Mouse (Mus musculus): ENCODE measurements at regions not wholly inside any gene's neighbourhood (a gene's known extent, or its start where the extent isn't known, plus 50 kb on each side); places are given as distances from the start of the nearest gene placed in this dataset.
A peak's percentile ranks its signal among the peaks of the same experiment; 100 is the strongest.

DNA sequence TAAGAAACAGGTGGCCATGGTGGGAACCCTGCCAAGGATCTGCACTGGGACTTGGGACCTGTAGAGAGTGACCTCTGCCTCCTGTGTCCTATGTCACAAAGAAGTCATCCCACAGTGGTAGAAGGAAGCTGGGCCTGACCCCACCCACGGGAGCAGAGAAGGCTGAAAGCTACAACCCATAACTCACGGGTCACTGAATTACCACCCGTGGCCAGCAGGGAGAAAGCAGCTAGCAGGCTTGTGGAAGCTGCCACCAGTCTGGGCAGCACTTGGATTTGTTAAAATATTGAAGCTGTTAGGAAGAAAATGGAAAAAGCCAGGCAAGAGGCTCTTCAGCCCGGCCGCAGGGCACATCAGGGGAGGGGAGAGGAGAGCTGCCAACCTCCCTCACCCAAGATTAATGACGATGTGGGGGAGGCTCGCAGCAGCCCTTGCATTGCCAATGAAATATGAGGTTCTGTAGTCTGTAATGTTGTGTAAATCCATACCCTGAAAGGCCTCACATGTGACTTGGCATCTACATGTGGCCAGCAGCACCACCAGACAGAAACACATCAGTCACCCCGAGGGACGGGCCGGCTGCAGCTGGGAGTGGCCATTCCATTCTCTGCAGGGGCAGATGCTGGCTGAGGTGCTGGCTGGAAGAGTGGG is 94.5 kb downstream of the Olfm1 start:
- DNase-seq (ENCODE audit: low spot score) = no peak

DNA sequence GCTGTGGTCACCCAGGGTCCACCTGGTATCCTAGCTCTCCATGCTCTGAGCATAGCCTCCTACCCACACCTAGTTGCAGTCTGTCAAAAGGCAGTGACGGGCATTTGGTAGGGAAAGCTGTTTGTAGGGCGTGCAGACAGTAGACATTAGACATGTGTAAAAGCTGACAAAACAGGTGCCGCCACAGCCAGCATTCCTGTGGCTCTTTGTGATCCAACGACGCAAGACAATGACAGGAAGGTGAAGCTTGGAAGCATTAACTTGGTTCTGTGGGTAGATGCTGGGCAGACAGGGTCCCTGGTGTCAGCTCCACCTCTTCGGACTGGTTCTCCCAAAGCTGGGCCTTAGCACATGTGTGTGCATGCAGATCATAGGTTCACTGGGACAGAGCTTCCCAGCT is 96.5 kb downstream of the Olfm1 start:
- DNase-seq (ENCODE audit: low spot score) = no peak

DNA sequence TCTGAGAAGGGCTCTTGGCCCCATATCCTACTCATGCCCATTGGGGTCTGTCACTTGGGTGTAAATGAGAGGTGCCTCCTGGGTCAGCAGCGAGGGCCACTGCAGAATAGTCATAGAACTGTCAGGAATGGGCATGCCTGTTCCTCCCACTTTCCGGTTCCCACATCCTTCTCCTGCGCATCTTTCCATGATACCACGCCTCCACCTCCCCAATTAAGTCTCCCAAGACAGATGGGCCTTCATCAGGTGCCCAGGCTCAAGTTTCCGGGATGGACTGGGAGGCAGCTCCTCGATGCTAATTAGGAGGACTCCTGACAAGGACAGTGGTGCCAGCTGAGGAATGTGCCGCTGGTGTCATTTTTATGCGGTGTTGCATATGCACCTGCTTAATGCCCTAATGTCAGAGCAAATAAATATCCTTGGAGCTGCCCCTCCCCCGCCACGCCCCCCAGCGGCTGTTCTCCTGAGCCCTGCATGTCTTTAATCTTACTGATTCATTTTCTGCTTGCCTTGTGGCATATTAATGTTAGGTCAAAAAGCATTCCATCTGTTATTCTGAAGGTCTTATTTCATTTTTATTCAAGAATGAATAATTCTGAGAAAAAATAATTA is 97.2 kb downstream of the Olfm1 start:
- DNase-seq (ENCODE audit: low spot score) = no peak

DNA sequence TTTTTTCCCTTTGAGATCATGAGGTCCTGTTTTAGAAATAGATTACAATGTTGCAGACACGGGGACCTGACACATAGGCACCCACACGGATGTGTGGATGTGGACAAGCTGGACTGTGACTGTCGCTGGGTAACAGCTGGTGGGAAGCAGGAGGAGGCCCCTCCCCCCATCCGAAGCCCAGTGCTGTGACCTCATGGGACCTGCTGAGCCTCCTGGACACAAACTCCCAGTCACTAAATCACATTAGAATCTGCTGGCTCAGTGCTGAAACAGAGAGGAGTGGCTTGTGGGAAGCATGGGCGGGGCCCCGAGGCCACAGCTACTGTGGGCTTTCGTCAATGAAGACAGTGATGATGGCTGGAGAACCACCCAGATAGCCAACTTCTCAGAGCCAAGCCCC is 101.7 kb downstream of the Olfm1 start:
- peak; percentile 62 for DNase-seq (ENCODE audit: low spot score)

DNA sequence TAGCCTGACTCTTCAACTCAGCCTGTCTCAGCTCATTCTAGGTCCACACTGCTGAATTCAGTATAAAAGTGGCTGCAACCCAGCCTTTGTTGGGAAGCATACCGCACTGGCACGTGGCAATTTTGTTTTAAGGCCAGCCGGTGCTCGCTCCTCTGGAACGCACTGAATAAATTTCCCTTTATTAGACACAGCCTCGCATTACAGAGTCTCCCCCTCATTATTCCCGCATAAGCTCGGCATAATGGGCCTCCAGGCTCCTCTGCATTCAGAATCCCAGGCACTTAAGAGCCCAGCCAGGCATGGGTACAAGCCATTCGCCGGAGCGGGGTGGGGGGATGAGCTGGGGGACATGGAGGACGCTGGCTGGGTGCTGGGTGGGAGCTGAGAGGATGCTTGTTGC is 103.4 kb downstream of the Olfm1 start:
- peak; percentile 18 for DNase-seq (ENCODE audit: low spot score)

DNA sequence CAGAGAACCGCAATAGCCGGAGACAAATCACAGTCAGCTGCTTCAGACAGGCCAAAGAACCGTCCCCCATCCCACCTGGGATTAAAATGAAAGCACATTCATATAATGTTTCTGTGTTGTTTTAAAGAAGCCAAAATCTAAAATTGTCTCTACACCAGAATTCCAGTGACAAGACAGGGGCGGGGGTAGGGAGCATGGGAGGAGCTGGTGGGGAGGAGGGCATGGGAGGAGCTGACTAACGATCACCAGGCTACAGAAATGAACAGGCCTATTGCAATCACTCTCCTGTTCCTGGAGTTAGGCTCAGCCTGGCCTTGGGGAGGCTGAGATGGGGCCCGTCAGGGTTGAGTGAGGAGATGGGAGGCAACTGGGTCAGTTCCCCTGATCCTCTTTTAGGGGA is 105.9 kb downstream of the Olfm1 start:
- no peak for DNase-seq (ENCODE audit: low spot score)

DNA sequence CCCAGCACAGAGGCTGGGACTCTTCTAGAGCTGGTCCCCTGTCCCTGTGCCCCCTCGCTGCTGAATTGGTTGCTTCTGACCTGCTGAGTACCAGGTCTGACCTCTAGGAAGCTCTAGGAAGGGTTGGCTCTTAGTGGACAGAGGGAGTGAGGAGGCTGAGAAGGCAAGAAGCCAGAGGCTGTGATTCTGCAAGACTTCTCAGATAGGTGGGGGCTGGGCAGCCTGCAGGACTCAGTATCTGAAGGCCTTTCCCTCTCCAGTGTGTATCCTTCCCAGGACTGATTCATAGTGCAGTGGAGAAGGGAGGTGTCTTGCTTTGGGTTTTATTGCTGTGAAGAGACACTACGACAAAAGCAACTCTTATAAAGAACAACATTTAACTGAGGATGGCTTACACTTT is 106.6 kb downstream of the Olfm1 start:
- no peak for DNase-seq (ENCODE audit: low spot score)

DNA sequence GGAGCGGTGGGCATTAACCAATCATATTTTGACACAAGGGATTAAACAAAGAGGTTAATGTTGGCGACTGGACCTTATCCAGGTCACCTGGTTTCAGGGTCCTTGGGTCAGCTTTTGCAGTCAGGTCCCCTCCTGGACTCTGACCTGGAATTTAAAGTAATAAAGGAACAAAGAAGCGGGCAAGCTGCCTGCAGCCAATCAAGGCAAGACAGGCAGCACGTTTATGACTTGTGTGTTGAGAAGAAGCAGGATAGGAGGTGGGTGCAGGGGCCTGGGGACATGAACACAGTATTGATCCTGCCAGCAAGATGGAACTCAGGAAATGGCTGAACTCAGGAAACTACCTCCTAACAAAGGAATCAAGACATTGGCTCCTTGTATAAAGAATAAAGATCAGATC is 108.5 kb downstream of the Olfm1 start:
- DNase-seq (ENCODE audit: low spot score) = no peak

DNA sequence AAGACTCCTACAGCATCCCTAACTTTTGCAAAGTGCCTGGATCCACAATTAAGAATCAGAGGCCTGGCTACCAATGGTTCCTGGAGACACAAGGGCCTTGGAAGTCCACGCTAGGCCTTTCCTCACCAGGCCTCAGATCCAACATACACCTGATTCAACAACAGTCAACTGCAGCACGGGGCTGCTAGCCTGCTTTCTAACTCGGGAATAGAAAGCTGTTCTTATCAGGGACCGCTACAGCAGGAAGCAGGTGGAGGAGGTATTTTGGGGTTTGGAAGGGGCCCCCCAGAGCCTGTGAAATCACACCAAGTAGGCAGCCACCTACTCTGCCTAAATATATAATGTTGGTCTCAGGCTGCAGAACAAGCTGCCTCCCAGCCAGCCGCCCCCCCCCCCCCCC is 111.1 kb downstream of the Olfm1 start:
- DNase-seq (ENCODE audit: low spot score) = no peak

DNA sequence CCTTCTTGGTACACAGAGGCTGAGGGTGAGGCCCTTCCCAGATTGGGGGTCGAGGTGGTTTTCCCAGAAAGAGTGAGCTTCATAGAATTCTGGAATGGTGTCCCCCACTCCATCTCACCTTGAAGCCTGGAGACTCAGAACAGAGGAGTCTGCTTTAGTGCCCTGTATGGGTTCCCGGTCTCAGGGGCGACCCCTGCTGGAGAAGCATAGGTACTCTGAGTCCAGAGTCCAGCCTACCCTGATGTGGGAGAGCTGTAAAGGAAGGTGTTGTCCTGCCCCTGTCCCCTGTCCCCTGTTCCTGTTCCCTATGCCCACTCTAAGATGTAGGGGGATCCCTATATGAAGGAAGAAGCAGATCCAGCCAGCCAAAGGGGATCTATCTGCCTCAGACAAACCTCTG is 111.9 kb downstream of the Olfm1 start:
- DNase-seq (ENCODE audit: low spot score) = peak; percentile 65

DNA sequence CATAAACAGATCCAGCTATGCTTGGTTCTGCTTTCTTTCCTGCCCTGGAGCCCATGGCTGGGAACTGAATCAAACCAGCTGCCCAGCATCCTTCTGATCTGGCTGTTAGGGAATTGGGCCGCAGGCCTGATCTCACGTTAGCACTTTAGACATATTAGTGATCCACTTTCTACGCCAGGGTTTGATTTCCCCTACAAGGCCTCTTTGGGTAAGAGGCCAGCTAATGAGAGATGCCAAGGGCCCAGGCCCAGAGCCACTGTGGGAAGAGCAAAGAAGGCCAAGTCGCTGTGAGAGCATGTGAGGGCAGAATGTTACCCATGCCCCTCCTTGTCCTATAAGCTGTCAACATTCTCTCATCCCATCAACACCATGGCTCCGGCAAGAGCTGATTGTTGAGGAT is 116.3 kb downstream of the Olfm1 start:
- no peak for DNase-seq (ENCODE audit: low spot score)

DNA sequence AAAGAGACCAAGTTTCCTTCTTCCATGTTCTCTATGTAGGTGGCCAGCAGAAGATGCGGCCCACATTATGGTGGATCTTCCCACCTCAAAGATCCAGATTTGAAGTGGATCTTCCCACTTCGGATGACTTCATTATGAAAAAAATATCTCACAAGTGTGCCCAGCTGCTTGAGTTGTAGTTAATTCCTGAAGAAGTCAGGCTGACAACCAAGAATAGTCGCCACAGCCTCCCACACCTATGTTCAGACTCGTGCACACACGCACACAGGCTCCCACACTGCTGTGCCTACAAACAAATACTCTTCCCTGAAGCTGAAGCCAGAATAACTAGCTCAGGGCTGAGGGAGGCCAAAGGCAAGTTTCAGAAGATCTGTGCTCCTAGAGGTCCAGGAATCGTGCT is 119.4 kb downstream of the Olfm1 start:
- no peak for DNase-seq (ENCODE audit: low spot score)

DNA sequence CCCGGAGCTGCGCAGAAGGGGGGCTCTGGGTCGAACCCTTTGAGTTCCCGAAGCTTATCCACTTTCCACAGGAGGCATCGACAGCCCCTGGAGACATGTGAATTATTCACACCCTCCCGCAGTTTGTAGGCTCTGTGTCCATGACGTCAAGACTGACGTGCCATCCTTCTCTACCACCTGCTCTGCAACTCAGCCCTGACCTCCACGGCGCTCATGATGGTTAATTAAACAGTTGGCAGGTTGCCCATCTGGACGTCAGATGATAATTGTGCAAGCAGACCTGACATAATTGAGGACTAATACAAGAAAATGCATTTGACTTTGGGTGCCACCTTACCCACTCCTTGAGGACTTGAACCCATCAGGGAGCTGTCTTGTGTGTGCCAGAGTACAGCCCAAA is 121.1 kb upstream of the Ppp1r26 start:
- no peak for DNase-seq (ENCODE audit: low spot score)

DNA sequence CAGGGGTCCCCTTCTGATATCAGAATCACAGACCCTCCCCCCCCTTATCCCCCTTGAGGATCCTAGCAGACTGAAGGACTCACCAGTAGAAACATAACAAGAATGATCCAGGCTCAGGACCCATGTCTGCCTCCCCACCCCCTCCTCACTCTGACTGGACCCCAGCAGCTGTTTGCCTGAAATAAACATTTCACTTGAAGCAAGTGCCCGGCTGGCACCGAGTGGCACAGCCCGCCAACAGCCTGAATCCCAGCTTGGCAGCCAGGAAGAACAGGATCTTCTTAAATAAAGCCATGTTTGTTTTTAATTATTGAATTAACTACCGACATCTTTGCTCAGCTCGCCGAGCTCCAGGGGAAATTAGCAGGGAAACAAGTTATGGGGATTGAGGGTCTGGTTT is 120.5 kb upstream of the Ppp1r26 start:
- no peak for DNase-seq (ENCODE audit: low spot score)

DNA sequence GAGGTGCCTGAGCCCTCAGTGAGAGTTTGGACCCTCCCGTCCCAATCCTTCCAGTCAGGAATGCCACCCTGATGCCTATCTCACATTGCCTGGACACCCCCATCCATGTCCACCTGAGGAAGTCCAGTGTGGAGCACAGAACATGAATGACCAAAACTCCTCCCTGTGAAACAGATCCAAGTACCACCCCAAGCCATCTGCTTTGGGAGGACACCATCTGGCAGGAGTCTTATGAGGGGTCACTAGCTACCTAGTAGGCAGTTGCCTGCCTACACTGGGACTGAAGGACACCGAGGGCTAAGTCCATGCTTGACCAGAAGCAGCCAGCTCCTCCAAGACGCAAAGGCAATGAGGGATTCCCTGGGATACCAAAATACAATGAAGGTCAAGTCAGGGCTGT is 119.9 kb upstream of the Ppp1r26 start:
- DNase-seq (ENCODE audit: low spot score) = no peak

DNA sequence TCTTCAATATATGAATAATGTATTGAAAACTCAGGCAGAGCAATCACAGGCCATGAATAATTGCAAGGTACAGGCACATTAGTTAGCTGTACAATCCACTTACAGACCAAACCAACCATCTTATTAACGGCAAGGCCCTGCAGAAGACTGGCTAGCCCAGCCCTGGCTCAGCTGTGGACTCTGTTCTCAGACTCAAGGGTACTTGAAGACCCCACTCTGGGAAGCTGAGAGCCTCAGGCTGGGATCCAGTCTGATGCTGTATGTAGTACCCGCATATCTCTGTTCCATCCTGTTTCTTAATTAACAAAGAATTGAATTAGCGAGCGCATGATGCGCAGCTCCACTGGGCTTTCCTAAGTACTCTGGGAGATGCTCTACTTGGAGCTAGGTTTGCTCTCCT is 117.5 kb upstream of the Ppp1r26 start:
- DNase-seq (ENCODE audit: low spot score) = no peak

DNA sequence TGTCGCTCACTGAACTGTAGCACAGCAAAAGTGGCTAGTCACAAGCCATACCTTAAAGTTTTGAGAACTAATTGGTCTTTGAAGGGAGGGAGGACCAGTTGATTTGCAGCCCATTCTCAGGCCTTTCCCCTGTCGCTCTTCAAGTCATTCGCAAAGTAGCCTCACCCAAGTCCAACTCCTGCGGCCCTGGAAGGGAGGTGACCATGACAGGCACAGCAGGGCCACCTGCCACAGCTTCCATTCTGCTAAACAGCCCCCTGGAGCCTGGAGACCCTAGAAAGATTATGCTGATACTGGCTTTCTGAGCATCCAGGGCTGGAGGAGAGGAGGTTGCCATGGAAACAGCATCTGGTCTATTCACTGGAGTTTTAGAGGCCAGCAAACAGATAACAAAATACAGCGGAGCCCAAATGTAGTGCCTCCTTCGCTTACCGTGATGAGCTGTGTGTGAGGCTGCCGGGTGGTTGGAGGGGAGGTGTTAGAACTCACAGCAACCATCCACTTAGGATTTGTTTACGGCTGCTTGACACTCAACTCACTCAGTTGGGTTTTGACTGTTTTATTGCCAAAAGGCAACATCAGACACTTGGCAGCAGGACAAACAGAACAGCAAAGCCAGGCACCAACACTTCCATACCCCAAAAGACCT is 111.3 kb upstream of the Ppp1r26 start:
- no peak for DNase-seq (ENCODE audit: low spot score)

DNA sequence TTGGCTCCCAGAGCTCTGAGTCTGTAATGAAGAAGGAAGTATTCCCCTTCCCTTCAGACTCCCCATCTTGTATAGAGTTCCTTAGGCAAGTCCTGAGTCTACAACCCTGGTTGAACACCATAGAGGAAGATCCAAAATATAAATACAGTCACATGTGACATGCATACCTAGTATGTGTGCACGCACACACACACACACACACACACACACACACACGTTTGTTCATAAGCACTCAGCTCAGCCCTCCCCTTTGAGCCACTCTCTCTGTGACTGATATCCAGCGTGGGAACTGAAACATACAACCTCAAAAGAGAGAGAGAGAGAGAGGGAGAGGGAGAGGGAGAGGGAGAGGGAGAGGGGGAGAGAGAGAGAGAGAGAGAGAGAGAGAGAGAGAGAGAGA is 110.8 kb upstream of the Ppp1r26 start:
- no peak for DNase-seq (ENCODE audit: low spot score)

DNA sequence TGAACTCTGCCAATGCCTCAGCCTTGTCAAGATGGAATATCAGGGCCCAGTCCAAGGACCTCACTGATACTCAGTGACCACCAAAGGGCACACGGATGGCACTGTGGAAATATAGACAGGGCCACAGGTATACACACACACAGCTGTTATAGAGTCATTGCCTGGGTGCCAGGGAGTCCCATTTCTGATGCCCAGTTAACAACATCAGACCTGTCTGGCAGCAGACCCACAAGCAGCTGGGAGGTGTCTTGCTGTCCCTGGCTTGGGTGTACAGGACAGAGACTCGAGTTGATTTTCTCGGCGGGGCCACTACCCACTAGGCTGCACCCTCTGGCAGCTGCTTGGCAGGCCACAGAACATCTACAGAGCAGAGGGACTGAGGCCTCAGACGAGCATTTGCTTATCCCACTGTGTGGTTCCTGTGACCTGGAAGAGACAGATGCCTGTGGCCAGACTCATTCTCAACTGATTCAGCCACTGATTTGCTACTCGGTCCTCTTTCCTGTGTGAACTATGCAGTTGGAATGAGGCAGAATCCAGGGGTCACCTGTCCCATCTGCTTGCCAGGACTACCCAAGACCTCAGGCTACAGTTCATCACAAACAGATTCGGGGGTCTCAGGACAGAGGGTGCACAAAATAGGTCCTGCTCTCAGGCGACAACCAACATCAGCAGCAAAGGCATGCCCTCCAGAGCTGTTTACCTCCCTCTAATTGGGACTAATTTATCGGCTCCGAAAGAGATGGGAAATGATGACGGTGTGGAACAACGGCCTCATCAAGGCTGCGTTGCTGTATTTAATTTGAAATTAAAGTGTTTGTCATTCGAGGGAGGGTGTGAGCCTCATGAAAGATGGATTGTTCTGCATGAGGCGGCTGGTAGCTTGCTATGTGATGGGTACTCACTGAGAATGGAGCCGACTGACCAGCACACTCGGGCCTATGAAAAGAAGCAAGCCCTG is 110.0 kb upstream of the Ppp1r26 start:
- DNase-seq (ENCODE audit: low spot score) = no peak

DNA sequence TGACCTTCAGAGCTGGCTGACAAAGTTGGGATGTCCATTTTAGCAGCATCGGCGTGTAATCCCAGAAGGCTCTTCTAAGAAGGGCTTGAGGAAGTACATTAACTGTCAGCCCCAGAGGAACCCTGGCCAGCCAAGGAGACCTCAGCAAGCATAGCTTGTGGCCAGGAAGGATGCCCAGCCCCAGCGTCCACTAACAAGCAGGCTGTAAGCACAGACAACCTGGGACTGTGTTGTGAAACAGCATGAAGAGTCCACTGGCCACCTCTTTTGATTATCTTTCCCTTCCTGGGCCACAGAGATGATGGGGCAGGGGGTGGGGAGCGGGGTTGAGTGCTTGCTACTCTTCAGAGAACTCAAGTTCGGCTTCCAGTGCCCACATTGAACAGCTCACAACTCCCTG is 109.0 kb upstream of the Ppp1r26 start:
- no peak for DNase-seq (ENCODE audit: low spot score)

DNA sequence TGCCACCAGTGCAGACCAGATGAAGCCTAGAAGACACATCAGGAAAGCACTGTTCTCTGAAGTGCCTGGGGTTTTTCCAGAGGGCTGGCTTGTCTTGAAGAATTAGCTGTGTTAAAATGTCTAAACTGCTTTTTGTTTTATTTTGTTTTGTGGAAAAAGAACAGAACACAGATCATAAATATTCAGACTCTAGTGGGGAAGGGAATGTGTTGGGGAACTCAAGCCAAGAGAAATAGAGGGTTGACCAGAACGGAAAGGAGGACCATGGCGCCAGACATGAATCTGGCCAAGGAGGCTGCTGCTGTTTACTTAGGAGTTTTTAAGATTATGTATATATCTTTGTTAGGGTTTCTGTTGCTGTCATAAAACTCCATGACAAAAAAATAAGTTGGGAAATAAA is 105.3 kb upstream of the Ppp1r26 start:
- DNase-seq (ENCODE audit: low spot score) = no peak

DNA sequence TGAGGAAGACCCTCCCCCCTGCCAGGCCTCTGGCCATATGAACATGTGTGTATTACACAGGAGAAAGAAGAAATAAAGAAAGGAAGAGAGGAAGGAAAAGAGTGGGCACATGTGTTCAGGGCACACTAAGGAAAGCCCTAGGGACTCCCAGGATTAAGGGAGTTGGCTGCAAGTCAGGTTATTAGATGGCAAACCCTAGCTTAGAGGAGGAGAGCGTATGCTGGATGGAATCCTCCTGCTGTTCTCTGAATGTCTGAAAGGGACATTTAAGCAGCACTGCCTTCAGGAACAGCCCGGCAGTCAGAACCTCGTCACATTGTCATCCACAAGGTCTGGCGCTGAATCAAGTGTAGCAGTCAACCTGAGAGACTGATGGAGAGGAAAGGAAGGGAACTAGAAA is 98.1 kb upstream of the Ppp1r26 start:
- no peak for DNase-seq (ENCODE audit: low spot score)

DNA sequence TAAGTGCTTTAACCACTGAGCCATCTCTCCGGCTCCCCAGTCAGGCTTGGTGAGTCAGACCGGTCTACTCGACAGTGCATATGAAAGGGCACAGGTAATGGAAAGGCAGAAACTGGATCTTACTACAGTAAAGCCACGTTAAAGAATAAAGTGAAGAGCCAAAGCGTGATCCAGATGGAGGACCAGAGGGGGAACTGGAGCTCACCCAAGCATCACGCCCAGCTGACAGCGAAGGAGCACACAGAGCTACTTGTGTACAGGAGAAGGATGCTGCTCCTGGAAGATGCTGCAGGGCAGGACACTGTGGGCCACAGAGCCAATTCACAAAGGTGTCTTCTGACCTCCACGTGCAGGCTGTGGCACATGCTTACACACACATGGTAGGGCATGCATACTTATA is 96.7 kb upstream of the Ppp1r26 start:
- no peak for DNase-seq (ENCODE audit: low spot score)
